Mouse (Mus musculus): ENCODE measurements around the gene Thsd4. TPM values are rescaled to one million over a fixed set of nuclear protein-coding genes. Genes with fewer than 3 reads are reported as not detected.

Gene Thsd4
- polyA plus RNA-seq, 1 experiment from 2014 or later: 12.3 TPM

GRCm38 (mm10) chr9:60311594-60312128, 210.2 kb downstream of the Thsd4 start:
- peaks cover 10% of the 10 kb centered on the region for H3K4me1 ChIP-seq
- H3K4me3 ChIP-seq: no peak overlapping the region
- 81% methylated on average over 10 of the region's 10 CpGs for WGBS
- no peaks in the 10 kb centered on the region for H3K9me3 ChIP-seq
- no peak for ATAC-seq (ENCODE audit: insufficient number of reproducible peaks, insufficient read depth, low FRiP score, low TSS enrichment)
- no peaks in the 10 kb centered on the region for H3K36me3 ChIP-seq
- no peaks in the 10 kb centered on the region for H3K27me3 ChIP-seq
- H3K27ac ChIP-seq: no peak overlapping the region
- no peak overlapping the region for H3K9ac ChIP-seq
- no peak overlapping the region for H3K4me2 ChIP-seq (replicated peaks)

- WGBS: 61% methylated on average over 8 of the region's 8 CpGs
- no peaks in the 10 kb centered on the region for H3K27me3 ChIP-seq
- peaks cover 10% of the 10 kb centered on the region for H3K4me1 ChIP-seq
- ATAC-seq (ENCODE audit: insufficient number of reproducible peaks, insufficient read depth, low FRiP score, low TSS enrichment): no peak
- H3K9ac ChIP-seq: no peak overlapping the region
- H3K4me2 ChIP-seq (replicated peaks): no peak overlapping the region
- H3K27ac ChIP-seq: no peak overlapping the region
- H3K4me3 ChIP-seq: no peak overlapping the region
- no peaks in the 10 kb centered on the region for H3K36me3 ChIP-seq
- H3K9me3 ChIP-seq: no peaks in the 10 kb centered on the region
These were observed 211.0 kb downstream of the Thsd4 start for GRCm38 (mm10) chr9:60310741-60311317.

- Histone ChIP-seq H3K4me3 (no peak overlapping the region), H3K9me3 (no peaks in the 10 kb centered on the region), H3K4me2 (replicated peaks) (no peak overlapping the region), H3K4me1 (peaks cover 10% of the 10 kb centered on the region), H3K9ac (no peak overlapping the region), H3K27ac (no peak overlapping the region; the same call in 1 of the 2 replicates), H3K36me3 (no peaks in the 10 kb centered on the region), H3K27me3 (no peaks in the 10 kb centered on the region)
- WGBS: 46% methylated on average over 16 of the region's 16 CpGs
- ATAC-seq (ENCODE audit: insufficient number of reproducible peaks, insufficient read depth, low FRiP score, low TSS enrichment): no peak
These were observed 211.8 kb downstream of the Thsd4 start for GRCm38 (mm10) chr9:60309786-60310711.

- Histone ChIP-seq H3K9ac (no peak overlapping the region), H3K4me2 (replicated peaks) (no peak overlapping the region), H3K4me1 (peaks cover 10% of the 10 kb centered on the region), H3K9me3 (no peaks in the 10 kb centered on the region), H3K27ac (no peak overlapping the region), H3K27me3 (no peaks in the 10 kb centered on the region), H3K36me3 (no peaks in the 10 kb centered on the region), H3K4me3 (no peak overlapping the region)
- no peak for ATAC-seq (ENCODE audit: insufficient number of reproducible peaks, insufficient read depth, low FRiP score, low TSS enrichment)
- 53% methylated on average over 4 of the region's 4 CpGs for WGBS
These were observed 213.7 kb downstream of the Thsd4 start for GRCm38 (mm10) chr9:60308182-60308581.

GRCm38 (mm10) chr9:60307469-60307868, 214.4 kb downstream of the Thsd4 start:
- no peak for ATAC-seq (ENCODE audit: insufficient number of reproducible peaks, insufficient read depth, low FRiP score, low TSS enrichment)
- no peak overlapping the region for H3K27ac ChIP-seq
- WGBS: 83% methylated on average over 5 of the region's 5 CpGs
- H3K4me3 ChIP-seq: no peak overlapping the region
- peaks cover 10% of the 10 kb centered on the region for H3K4me1 ChIP-seq
- no peaks in the 10 kb centered on the region for H3K27me3 ChIP-seq
- H3K36me3 ChIP-seq: no peaks in the 10 kb centered on the region
- no peak overlapping the region for H3K9ac ChIP-seq
- H3K9me3 ChIP-seq: no peaks in the 10 kb centered on the region
- no peak overlapping the region for H3K4me2 ChIP-seq (replicated peaks)

- ATAC-seq (ENCODE audit: insufficient number of reproducible peaks, insufficient read depth, low FRiP score, low TSS enrichment): no peak
- Histone ChIP-seq H3K4me3 (no peak overlapping the region), H3K4me2 (replicated peaks) (no peak overlapping the region), H3K9ac (no peak overlapping the region), H3K9me3 (no peaks in the 10 kb centered on the region), H3K27ac (no peak overlapping the region), H3K36me3 (no peaks in the 10 kb centered on the region), H3K4me1 (peaks cover 10% of the 10 kb centered on the region), H3K27me3 (no peaks in the 10 kb centered on the region)
- WGBS: 82% methylated on average over 4 of the region's 4 CpGs
These were observed 215.6 kb downstream of the Thsd4 start for GRCm38 (mm10) chr9:60306241-60306640.

GRCm38 (mm10) chr9:60305204-60305840, 216.5 kb downstream of the Thsd4 start:
- no peaks in the 10 kb centered on the region for H3K9me3 ChIP-seq
- no peak overlapping the region for H3K4me2 ChIP-seq (replicated peaks)
- WGBS: 96% methylated on average over 2 of the region's 2 CpGs
- H3K27me3 ChIP-seq: no peaks in the 10 kb centered on the region
- H3K4me3 ChIP-seq: no peak overlapping the region
- H3K4me1 ChIP-seq: peaks cover 10% of the 10 kb centered on the region
- H3K27ac ChIP-seq: no peak overlapping the region
- no peak overlapping the region for H3K9ac ChIP-seq
- no peaks in the 10 kb centered on the region for H3K36me3 ChIP-seq
- no peak for ATAC-seq (ENCODE audit: insufficient number of reproducible peaks, insufficient read depth, low FRiP score, low TSS enrichment)

- Histone ChIP-seq H3K27me3 (no peaks in the 10 kb centered on the region), H3K4me3 (no peak overlapping the region), H3K9ac (no peak overlapping the region), H3K36me3 (no peaks in the 10 kb centered on the region), H3K4me1 (no peaks in the 10 kb centered on the region), H3K9me3 (no peaks in the 10 kb centered on the region), H3K27ac (no peak overlapping the region), H3K4me2 (replicated peaks) (no peak overlapping the region)
- no peak for ATAC-seq (ENCODE audit: insufficient number of reproducible peaks, insufficient read depth, low FRiP score, low TSS enrichment)
- WGBS: 91% methylated on average over 2 of the region's 2 CpGs
These were observed 225.6 kb downstream of the Thsd4 start for GRCm38 (mm10) chr9:60296276-60296675.

- no peak for ATAC-seq (ENCODE audit: insufficient number of reproducible peaks, insufficient read depth, low FRiP score, low TSS enrichment)
- 54% methylated on average over 6 of the region's 6 CpGs for WGBS
These were observed 226.6 kb downstream of the Thsd4 start for GRCm38 (mm10) chr9:60295199-60295598.

GRCm38 (mm10) chr9:60293129-60293528, 228.7 kb downstream of the Thsd4 start:
- Histone ChIP-seq H3K27me3 (no peaks in the 10 kb centered on the region), H3K4me3 (no peak overlapping the region), H3K4me1 (no peaks in the 10 kb centered on the region; the same call in 1 of the 2 replicates), H3K27ac (no peak overlapping the region), H3K36me3 (no peaks in the 10 kb centered on the region), H3K9me3 (no peaks in the 10 kb centered on the region), H3K4me2 (replicated peaks) (no peak overlapping the region), H3K9ac (no peak overlapping the region)
- WGBS: 67% methylated on average over 6 of the region's 6 CpGs
- no peak for ATAC-seq (ENCODE audit: insufficient number of reproducible peaks, insufficient read depth, low FRiP score, low TSS enrichment)

More at GRCm38 (mm10) chr9:60295199-60295598, 226.6 kb downstream of the Thsd4 start:
- Histone ChIP-seq H3K9ac (no peak overlapping the region), H3K9me3 (no peaks in the 10 kb centered on the region), H3K27me3 (no peaks in the 10 kb centered on the region), H3K4me3 (no peak overlapping the region), H3K27ac (no peak overlapping the region), H3K4me2 (replicated peaks) (no peak overlapping the region), H3K4me1 (no peaks in the 10 kb centered on the region), H3K36me3 (no peaks in the 10 kb centered on the region)

GRCm38 (mm10) chr9:60290780-60291179, 231.1 kb downstream of the Thsd4 start:
- H3K9me3 ChIP-seq: no peaks in the 10 kb centered on the region
- no peak overlapping the region for H3K4me2 ChIP-seq (replicated peaks)
- no peaks in the 10 kb centered on the region for H3K36me3 ChIP-seq
- H3K9ac ChIP-seq: no peak overlapping the region
- H3K27me3 ChIP-seq: no peaks in the 10 kb centered on the region
- no peak overlapping the region for H3K4me3 ChIP-seq
- H3K27ac ChIP-seq: no peak overlapping the region
- 66% methylated on average over 8 of the region's 8 CpGs for WGBS
- no peaks in the 10 kb centered on the region; the same call in 1 of the 2 replicates for H3K4me1 ChIP-seq
- ATAC-seq (ENCODE audit: insufficient number of reproducible peaks, insufficient read depth, low FRiP score, low TSS enrichment): no peak
